Mouse (Mus musculus) embryonic facial prominence, embryonic 13.5 days (tissue): ENCODE measurements around the gene E430018J23Rik. TPM values are rescaled to one million over a fixed set of nuclear protein-coding genes. Genes with fewer than 3 reads are reported as not detected.
"Not testable (repeated sequence)": the region's sequence is repeated elsewhere in the genome, so short reads cannot be mapped to it uniquely, and the experiment has no call there.

Experiments used
- ATAC-seq: fragments of 200-750 bp; cut with Nextera tagmentation; 2 replicates; pipeline ENCODE4 v1.8.0; 2017; ENCODE audit warnings: low read depth; ENCODE audit not compliant: insufficient number of reproducible peaks, insufficient read depth, low FRiP score, low TSS enrichment
- H3K27ac ChIP-seq: fragments of 300-500 bp; sonication (generic); 2 replicates; pipeline ENCODE4 v1.5.1; 2015; ENCODE audit warnings: moderate library complexity, mild to moderate bottlenecking, inconsistent platforms
- H3K27me3 ChIP-seq: fragments of 300-500 bp; sonication (generic); 2 replicates; pipeline ENCODE4 v1.6.1; 2015; ENCODE audit warnings: mild to moderate bottlenecking, inconsistent platforms
- H3K36me3 ChIP-seq: fragments of 300-500 bp; sonication (generic); 2 replicates; pipeline ENCODE4 v1.6.1; 2015; ENCODE audit warnings: mild to moderate bottlenecking, inconsistent platforms
- H3K4me1 ChIP-seq: fragments of 300-500 bp; sonication (generic); 2 replicates; pipeline ENCODE4 v1.6.1; 2015; ENCODE audit warnings: inconsistent platforms
- H3K4me2 ChIP-seq: fragments of 300-500 bp; sonication (generic); 2 replicates; pipeline ENCODE4 v1.6.1; 2015; ENCODE audit warnings: moderate library complexity, mild to moderate bottlenecking, inconsistent platforms
- H3K4me3 ChIP-seq: fragments of 300-500 bp; sonication (generic); 2 replicates; pipeline ENCODE4 v1.5.1; 2015; ENCODE audit warnings: mild to moderate bottlenecking, inconsistent platforms
- H3K9ac ChIP-seq: fragments of 300-500 bp; sonication (generic); 2 replicates; pipeline ENCODE4 v1.6.1; 2015; ENCODE audit warnings: mild to moderate bottlenecking, inconsistent platforms
- H3K9me3 ChIP-seq: fragments of 300-500 bp; sonication (generic); 2 replicates; pipeline ENCODE4 v1.6.1; 2016; ENCODE audit warnings: inconsistent platforms
- WGBS: fragments of 180-500 bp; shearing (Covaris S2); methylation state at CpG from one replicate; pipeline ENCODE4 v1.1.7; 2015; ENCODE audit warnings: mixed read lengths; 5-methylcytosine and 5-hydroxymethylcytosine counted together
- polyA plus RNA-seq: library from polyadenylated mRNA; unstranded; fragments of >200 nt; fragmentation: Nextera tagmentation; extraction: Ambion mirVana; gene quantifications from 2 replicates; pipeline ENCODE4 v1.2.1, GENCODE M21; 2015

The E430018J23Rik gene
- polyA plus RNA-seq, 1 experiment from 2014 or later, result 7.2 TPM

GRCm38 (mm10) chr7:127371870-127372269 lies 21.6 kb downstream of the E430018J23Rik start:
- not testable (repeated sequence) for H3K27me3 ChIP-seq, H3K4me3 ChIP-seq, ATAC-seq, H3K9ac ChIP-seq, H3K4me1 ChIP-seq, H3K9me3 ChIP-seq, H3K4me2 ChIP-seq, H3K27ac ChIP-seq
- whole genome bisulfite sequencing, result 84% methylated on average over 3 of the region's 3 CpGs
- H3K36me3 ChIP-seq, result peaks cover 13% of the 10 kb centered on the region

- H3K4me2 ChIP-seq, result no peak overlapping the region
- 0 out of 2 replicates have a peak, but pooled peaks cover 3% of the 10 kb centered on the region for H3K4me1 ChIP-seq
- WGBS, result 80% methylated on average over 2 of the region's 2 CpGs
- no peaks in the 10 kb centered on the region for H3K27me3 ChIP-seq
- no peaks in the 10 kb centered on the region for H3K9me3 ChIP-seq
- H3K4me3 ChIP-seq, result no peak overlapping the region
- no peak for ATAC-seq
- no peak overlapping the region for H3K9ac ChIP-seq
- H3K36me3 ChIP-seq, result peaks cover 13% of the 10 kb centered on the region
- H3K27ac ChIP-seq, result no peak overlapping the region
Measured at GRCm38 (mm10) chr7:127371213-127371612, 22.2 kb downstream of the E430018J23Rik start.

GRCm38 (mm10) chr7:127366249-127366648 lies 27.2 kb downstream of the E430018J23Rik start:
- H3K27ac ChIP-seq, result no peak overlapping the region
- H3K36me3 ChIP-seq, result no peaks in the 10 kb centered on the region
- no peak overlapping the region for H3K4me3 ChIP-seq
- no peak overlapping the region for H3K9ac ChIP-seq
- WGBS, result 68% methylated on average over 3 of the region's 3 CpGs
- H3K27me3 ChIP-seq, result peaks cover 25% of the 10 kb centered on the region
- peaks cover 11% of the 10 kb centered on the region for H3K4me1 ChIP-seq
- ATAC-seq, result no peak
- no peak overlapping the region for H3K4me2 ChIP-seq
- H3K9me3 ChIP-seq, result no peaks in the 10 kb centered on the region

GRCm38 (mm10) chr7:127364166-127364565 lies 29.3 kb downstream of the E430018J23Rik start:
- Histone ChIP-seq H3K27me3 (peaks cover 40% of the 10 kb centered on the region), H3K9me3 (no peaks in the 10 kb centered on the region), H3K9ac (no peak overlapping the region), H3K27ac (no peak overlapping the region), H3K4me3 (peak overlapping the region; percentile 42; the same call in 1 of the 2 replicates), H3K4me2 (peak overlapping the region; percentile 74), H3K4me1 (peaks cover 11% of the 10 kb centered on the region), H3K36me3 (no peaks in the 10 kb centered on the region)
- no peak for ATAC-seq
- WGBS, result 50% methylated on average over 4 of the region's 4 CpGs

GRCm38 (mm10) chr7:127363475-127363921 lies 29.9 kb downstream of the E430018J23Rik start:
- Histone ChIP-seq H3K9me3 (no peaks in the 10 kb centered on the region), H3K36me3 (no peaks in the 10 kb centered on the region), H3K27ac (no peak overlapping the region), H3K4me1 (peaks cover 11% of the 10 kb centered on the region), H3K4me2 (peak overlapping the region; percentile 74), H3K9ac (peak overlapping the region; percentile 71), H3K4me3 (peak overlapping the region; percentile 42), H3K27me3 (peaks cover 40% of the 10 kb centered on the region)
- ATAC-seq, result no peak
- 2% methylated on average over 24 of the region's 24 CpGs for WGBS

- Histone ChIP-seq H3K4me1 (peaks cover 11% of the 10 kb centered on the region), H3K4me3 (peak overlapping the region; percentile 26), H3K4me2 (peak overlapping the region; percentile 40), H3K27me3 (peaks cover 40% of the 10 kb centered on the region)
- H3K27ac ChIP-seq, H3K9me3 ChIP-seq, H3K9ac ChIP-seq, ATAC-seq, H3K36me3 ChIP-seq: not testable (repeated sequence)
- WGBS, result 16% methylated on average over 13 of the region's 13 CpGs
Measured at GRCm38 (mm10) chr7:127362418-127362817, 31.0 kb downstream of the E430018J23Rik start.

- no peak for ATAC-seq
Measured at GRCm38 (mm10) chr7:127361449-127361848, 32.0 kb downstream of the E430018J23Rik start.

GRCm38 (mm10) chr7:127360265-127360664 lies 33.2 kb downstream of the E430018J23Rik start:
- 72% methylated on average over 4 of the region's 4 CpGs for WGBS
- Histone ChIP-seq H3K4me3 (no peak overlapping the region), H3K9ac (no peak overlapping the region), H3K27me3 (peaks cover 41% of the 10 kb centered on the region), H3K9me3 (no peaks in the 10 kb centered on the region), H3K27ac (no peak overlapping the region), H3K36me3 (no peaks in the 10 kb centered on the region), H3K4me1 (peaks cover 11% of the 10 kb centered on the region), H3K4me2 (no peak overlapping the region)
- no peak for ATAC-seq

More at GRCm38 (mm10) chr7:127361449-127361848, 32.0 kb downstream of the E430018J23Rik start:
- H3K4me2 ChIP-seq, result no peak overlapping the region
- H3K27ac ChIP-seq, result no peak overlapping the region
- no peaks in the 10 kb centered on the region for H3K36me3 ChIP-seq
- H3K4me1 ChIP-seq, result peaks cover 11% of the 10 kb centered on the region
- H3K27me3 ChIP-seq, result peaks cover 42% of the 10 kb centered on the region
- no peak overlapping the region for H3K9ac ChIP-seq
- no peak overlapping the region for H3K4me3 ChIP-seq
- 46% methylated on average over 13 of the region's 13 CpGs for WGBS
- no peaks in the 10 kb centered on the region for H3K9me3 ChIP-seq

GRCm38 (mm10) chr7:127358472-127358871 lies 35.0 kb downstream of the E430018J23Rik start:
- no peak overlapping the region for H3K27ac ChIP-seq
- peaks cover 3% of the 10 kb centered on the region for H3K4me1 ChIP-seq
- no peak overlapping the region for H3K9ac ChIP-seq
- ATAC-seq, result no peak
- 65% methylated on average over 4 of the region's 4 CpGs for WGBS
- no peaks in the 10 kb centered on the region for H3K9me3 ChIP-seq
- H3K36me3 ChIP-seq, result no peaks in the 10 kb centered on the region
- H3K27me3 ChIP-seq, result peaks cover 25% of the 10 kb centered on the region
- H3K4me3 ChIP-seq, result no peak overlapping the region
- H3K4me2 ChIP-seq, result no peak overlapping the region

GRCm38 (mm10) chr7:127357871-127358270 lies 35.6 kb downstream of the E430018J23Rik start:
- no peak overlapping the region for H3K9ac ChIP-seq
- H3K4me3 ChIP-seq, result no peak overlapping the region
- H3K4me1 ChIP-seq, result no peaks in the 10 kb centered on the region
- WGBS, result 64% methylated on average over 2 of the region's 2 CpGs
- no peak overlapping the region for H3K4me2 ChIP-seq
- H3K27me3 ChIP-seq, result peaks cover 22% of the 10 kb centered on the region
- H3K27ac ChIP-seq, result no peak overlapping the region
- ATAC-seq, result no peak
- H3K9me3 ChIP-seq, result no peaks in the 10 kb centered on the region
- H3K36me3 ChIP-seq, result no peaks in the 10 kb centered on the region

- no peak overlapping the region for H3K9ac ChIP-seq
- H3K9me3 ChIP-seq, result no peaks in the 10 kb centered on the region
- no peak overlapping the region for H3K4me2 ChIP-seq
- WGBS, result 66% methylated on average over 3 of the region's 3 CpGs
- H3K27me3 ChIP-seq, result peaks cover 12% of the 10 kb centered on the region
- H3K4me1 ChIP-seq, result no peaks in the 10 kb centered on the region
- ATAC-seq, result no peak
- no peak overlapping the region for H3K27ac ChIP-seq
- no peak overlapping the region for H3K4me3 ChIP-seq
- H3K36me3 ChIP-seq, result no peaks in the 10 kb centered on the region
Measured at GRCm38 (mm10) chr7:127355796-127356195, 37.6 kb downstream of the E430018J23Rik start.

- WGBS, result 78% methylated on average over 5 of the region's 5 CpGs
- ATAC-seq, result no peak
- H3K9ac ChIP-seq, result no peak overlapping the region
- H3K4me2 ChIP-seq, result no peak overlapping the region
- no peak overlapping the region for H3K27ac ChIP-seq
- peaks cover 10% of the 10 kb centered on the region for H3K4me1 ChIP-seq
- H3K4me3 ChIP-seq, result no peak overlapping the region
- H3K36me3 ChIP-seq, result no peaks in the 10 kb centered on the region
- H3K27me3 ChIP-seq, result no peaks in the 10 kb centered on the region
- H3K9me3 ChIP-seq, result no peaks in the 10 kb centered on the region
Measured at GRCm38 (mm10) chr7:127351230-127352004, 42.0 kb downstream of the E430018J23Rik start.
